Mouse (Mus musculus): ENCODE measurements around the gene Olfr24. TPM values are rescaled to one million over a fixed set of nuclear protein-coding genes. Genes with fewer than 3 reads are reported as not detected.
A peak's percentile ranks its signal among the peaks of the same experiment; 100 is the strongest.
"Not testable (repeated sequence)": the region's sequence is repeated elsewhere in the genome, so short reads cannot be mapped to it uniquely, and the experiment has no call there.

The Olfr24 gene
- not detected in 2 replicates for polyA plus RNA-seq (2015; fragmentation: Nextera tagmentation; extraction: Ambion mirVana)

- Histone ChIP-seq H3K27ac (ENCODE audit: low read depth, low read length) (no peak within 1 kb of the TSS), H3K9me3 (ENCODE audit: control insufficient read depth) (no peaks in the 10 kb centered on the region), H3K4me1 (replicated peaks; ENCODE audit: control insufficient read depth, insufficient read depth, low read length) (no peaks in the 10 kb centered on the region), H3K4me3 (ENCODE audit: low read depth, low read length) (no peak within 1 kb of the TSS), H3K4me2 (replicated peaks; ENCODE audit: low read depth) (no peak within 1 kb of the TSS), H3K36me3 (ENCODE audit: control insufficient read depth, insufficient read depth) (no peaks in the 10 kb centered on the region), H3K9ac (ENCODE audit: low read depth, low read length) (no peak within 1 kb of the TSS), H3K27me3 (replicated peaks; ENCODE audit: control insufficient read depth, insufficient read depth, low read length) (no peaks in the 10 kb centered on the region)
- TF ChIP-seq CTCF (IDR thresholded peaks at IDR 0.05; ENCODE audit: low read depth): no peak
- ATAC-seq: no peak
These were observed at the start of gene Olfr24 for GRCm38 (mm10) chr9:18763896-18764295. Gene Olfr24 (minus strand): TSS chr9:18763996.

- Histone ChIP-seq H3K4me2 (replicated peaks; ENCODE audit: low read depth) (no peak overlapping the region), H3K27ac (ENCODE audit: low read depth, low read length) (no peak overlapping the region), H3K4me1 (replicated peaks; ENCODE audit: control insufficient read depth, insufficient read depth, low read length) (no peaks in the 10 kb centered on the region), H3K27me3 (replicated peaks; ENCODE audit: control insufficient read depth, insufficient read depth, low read length) (no peaks in the 10 kb centered on the region), H3K9me3 (ENCODE audit: control insufficient read depth) (no peaks in the 10 kb centered on the region), H3K4me3 (ENCODE audit: low read depth, low read length) (no peak overlapping the region), H3K9ac (ENCODE audit: low read depth, low read length) (no peak overlapping the region), H3K36me3 (ENCODE audit: control insufficient read depth, insufficient read depth) (no peaks in the 10 kb centered on the region)
- no peak for TF ChIP-seq CTCF (IDR thresholded peaks at IDR 0.05; ENCODE audit: low read depth)
- ATAC-seq: no peak
- 63% methylated on average over 7 of the region's 7 CpGs for WGBS
These were observed 21.5 kb upstream of the Olfr24 start for GRCm38 (mm10) chr9:18785316-18785715.

DNA sequence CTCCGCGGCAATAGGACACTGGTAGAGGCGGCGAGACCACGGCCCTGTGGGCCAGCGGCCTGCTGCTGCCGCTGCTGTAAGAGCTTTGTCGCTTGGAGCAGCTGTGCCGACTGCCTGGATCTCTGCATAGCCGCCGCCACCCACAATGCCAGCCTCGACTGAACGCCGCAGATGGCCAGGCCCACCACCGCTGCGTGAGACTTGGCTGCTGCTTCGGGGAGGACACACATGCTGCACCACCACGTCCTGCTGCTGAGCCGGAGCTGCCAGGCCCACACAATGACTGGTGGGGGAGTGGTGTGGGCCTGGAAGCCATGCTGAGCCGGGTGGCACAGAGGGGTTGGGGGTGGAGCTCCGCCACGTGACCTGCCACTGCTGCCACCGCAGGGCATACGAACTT is 15.7 kb upstream of the Olfr24 start:
- Histone ChIP-seq H3K9ac (ENCODE audit: low read depth, low read length) (no peak overlapping the region), H3K4me2 (replicated peaks; ENCODE audit: low read depth) (no peak overlapping the region), H3K4me1 (replicated peaks; ENCODE audit: control insufficient read depth, insufficient read depth, low read length) (no peaks in the 10 kb centered on the region), H3K27ac (ENCODE audit: low read depth, low read length) (no peak overlapping the region), H3K9me3 (ENCODE audit: control insufficient read depth) (no peaks in the 10 kb centered on the region), H3K27me3 (replicated peaks; ENCODE audit: control insufficient read depth, insufficient read depth, low read length) (no peaks in the 10 kb centered on the region), H3K36me3 (ENCODE audit: control insufficient read depth, insufficient read depth) (no peaks in the 10 kb centered on the region), H3K4me3 (ENCODE audit: low read depth, low read length) (no peak overlapping the region)
- WGBS: 72% methylated on average over 24 of the region's 24 CpGs
- no peak for TF ChIP-seq CTCF (IDR thresholded peaks at IDR 0.05; ENCODE audit: low read depth)
- ATAC-seq: no peak

DNA sequence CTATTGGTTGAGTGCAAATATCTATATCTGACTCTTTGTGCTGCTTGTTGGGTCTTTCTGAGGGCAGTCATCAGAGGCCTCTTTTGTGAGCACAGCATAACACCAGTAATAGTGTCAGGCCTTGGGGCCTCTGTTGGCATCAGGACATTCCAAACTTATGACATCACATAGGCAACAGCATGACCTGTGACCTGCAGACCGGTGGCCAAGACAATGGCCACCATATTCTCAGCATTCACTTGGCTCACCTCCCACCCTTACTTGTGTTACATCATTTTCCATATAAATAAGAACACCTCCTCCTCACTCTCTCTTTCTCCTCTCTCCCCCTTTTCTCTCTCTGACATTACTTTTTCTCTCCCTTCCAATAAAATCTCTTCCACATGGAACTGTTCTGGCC is 15.2 kb upstream of the Olfr24 start:
- no peak for ATAC-seq
- Histone ChIP-seq H3K4me3 (ENCODE audit: low read depth, low read length) (no peak overlapping the region), H3K9me3 (ENCODE audit: control insufficient read depth) (no peaks in the 10 kb centered on the region), H3K9ac (ENCODE audit: low read depth, low read length) (no peak overlapping the region), H3K36me3 (ENCODE audit: control insufficient read depth, insufficient read depth) (no peaks in the 10 kb centered on the region), H3K4me2 (replicated peaks; ENCODE audit: low read depth) (no peak overlapping the region), H3K4me1 (replicated peaks; ENCODE audit: control insufficient read depth, insufficient read depth, low read length) (no peaks in the 10 kb centered on the region), H3K27ac (ENCODE audit: low read depth, low read length) (no peak overlapping the region), H3K27me3 (replicated peaks; ENCODE audit: control insufficient read depth, insufficient read depth, low read length) (no peaks in the 10 kb centered on the region)
- 81% methylated on average over 1 of the region's 1 CpGs for WGBS
- TF ChIP-seq CTCF (IDR thresholded peaks at IDR 0.05; ENCODE audit: low read depth): no peak

- 53% methylated on average over 1 of the region's 1 CpGs for WGBS
- Histone ChIP-seq H3K4me2 (replicated peaks; ENCODE audit: low read depth) (no peak overlapping the region), H3K27me3 (replicated peaks; ENCODE audit: control insufficient read depth, insufficient read depth, low read length) (no peaks in the 10 kb centered on the region), H3K4me3 (ENCODE audit: low read depth, low read length) (no peak overlapping the region), H3K36me3 (ENCODE audit: control insufficient read depth, insufficient read depth) (no peaks in the 10 kb centered on the region), H3K4me1 (replicated peaks; ENCODE audit: control insufficient read depth, insufficient read depth, low read length) (no peaks in the 10 kb centered on the region), H3K9me3 (ENCODE audit: control insufficient read depth) (no peaks in the 10 kb centered on the region), H3K27ac (ENCODE audit: low read depth, low read length) (no peak overlapping the region), H3K9ac (ENCODE audit: low read depth, low read length) (no peak overlapping the region)
- ATAC-seq: no peak
- no peak for TF ChIP-seq CTCF (IDR thresholded peaks at IDR 0.05; ENCODE audit: low read depth)
These were observed 8.2 kb downstream of the Olfr24 start for GRCm38 (mm10) chr9:18755595-18755994.

- Histone ChIP-seq H3K9me3 (ENCODE audit: control insufficient read depth) (no peaks in the 10 kb centered on the region), H3K36me3 (ENCODE audit: control insufficient read depth, insufficient read depth) (no peaks in the 10 kb centered on the region), H3K27ac (ENCODE audit: low read depth, low read length) (no peak overlapping the region), H3K9ac (ENCODE audit: low read depth, low read length) (no peak overlapping the region), H3K4me3 (ENCODE audit: low read depth, low read length) (no peak overlapping the region), H3K4me2 (replicated peaks; ENCODE audit: low read depth) (no peak overlapping the region), H3K27me3 (replicated peaks; ENCODE audit: control insufficient read depth, insufficient read depth, low read length) (no peaks in the 10 kb centered on the region), H3K4me1 (replicated peaks; ENCODE audit: control insufficient read depth, insufficient read depth, low read length) (no peaks in the 10 kb centered on the region)
- TF ChIP-seq CTCF (IDR thresholded peaks at IDR 0.05; ENCODE audit: low read depth): peak; percentile 50
- no peak for ATAC-seq
- 23% methylated on average over 5 of the region's 5 CpGs for WGBS
These were observed 19.2 kb downstream of the Olfr24 start for GRCm38 (mm10) chr9:18744639-18745038.

DNA sequence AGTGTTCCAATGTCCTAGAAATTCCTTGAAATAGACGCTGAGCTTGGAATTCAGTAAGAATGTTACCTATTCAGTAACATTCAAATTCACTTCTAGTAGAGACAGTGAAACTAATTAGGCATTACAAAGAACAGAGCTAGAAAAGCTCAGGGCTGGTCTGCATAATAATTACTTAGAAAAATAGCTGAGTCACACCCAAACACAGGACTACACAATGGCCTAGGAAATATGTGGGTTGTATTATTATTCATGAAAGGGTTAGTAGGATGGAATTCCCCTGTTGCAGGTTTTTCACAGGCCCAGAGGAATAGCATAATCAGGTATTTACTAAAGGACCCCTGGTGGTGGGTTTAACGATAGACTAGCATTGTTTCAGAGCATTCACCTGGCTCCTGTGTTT is 29.6 kb downstream of the Olfr24 start:
- H3K9me3 ChIP-seq (ENCODE audit: control insufficient read depth); H3K9ac ChIP-seq (ENCODE audit: low read depth, low read length); H3K27ac ChIP-seq (ENCODE audit: low read depth, low read length); ATAC-seq; H3K4me2 ChIP-seq (replicated peaks; ENCODE audit: low read depth); H3K27me3 ChIP-seq (replicated peaks; ENCODE audit: control insufficient read depth, insufficient read depth, low read length); H3K4me3 ChIP-seq (ENCODE audit: low read depth, low read length); H3K4me1 ChIP-seq (replicated peaks; ENCODE audit: control insufficient read depth, insufficient read depth, low read length); H3K36me3 ChIP-seq (ENCODE audit: control insufficient read depth, insufficient read depth): not testable (repeated sequence)
- 67% methylated on average over 2 of the region's 2 CpGs for WGBS
